Mouse (Mus musculus) midbrain, embryonic 11.5 days (tissue): ENCODE data around the gene Ndufs7. TPM values are rescaled to one million over a fixed set of nuclear protein-coding genes. Genes with fewer than 3 reads are reported as not detected.
A peak's percentile ranks its signal among the peaks of the same experiment; 100 is the strongest.

Experiments
- ATAC-seq: fragments of 200-750 bp; cut with Nextera tagmentation; 2 replicates; pipeline ENCODE4 v1.8.0; 2017; ENCODE audit warnings: moderate TSS enrichment, moderate library complexity; ENCODE audit not compliant: low FRiP score
- DNase-seq: peaks from one replicate; pipeline ENCODE4 v3.0.0; 2015; ENCODE audit warnings: low spot score; ENCODE audit errors: missing footprints
- H3K27ac ChIP-seq: fragments of 300-500 bp; sonication (generic); 2 replicates; pipeline ENCODE4 v1.5.1; 2014; ENCODE audit warnings: low read depth, low read length
- H3K27me3 ChIP-seq: fragments of 300-500 bp; sonication (generic); 2 replicates; pipeline ENCODE4 v1.6.1; 2014; ENCODE audit warnings: mild to moderate bottlenecking, low read length, moderate library complexity, mixed read lengths; ENCODE audit not compliant: control insufficient read depth, insufficient read depth
- H3K36me3 ChIP-seq: fragments of 300-500 bp; sonication (generic); 2 replicates; pipeline ENCODE4 v1.6.1; 2014; ENCODE audit warnings: mild to moderate bottlenecking, low read length, moderate library complexity, mixed read lengths; ENCODE audit not compliant: control insufficient read depth, insufficient read depth
- H3K4me1 ChIP-seq: fragments of 300-500 bp; sonication (generic); 2 replicates; pipeline ENCODE4 v1.6.1; 2014; ENCODE audit warnings: low read length; ENCODE audit not compliant: control insufficient read depth, insufficient read depth
- H3K4me2 ChIP-seq: fragments of 300-500 bp; sonication (generic); 2 replicates; pipeline ENCODE4 v1.6.1; 2014; ENCODE audit warnings: mild to moderate bottlenecking, moderate library complexity
- H3K4me3 ChIP-seq: fragments of 300-500 bp; sonication (generic); 2 replicates; pipeline ENCODE4 v1.5.1; 2014; ENCODE audit warnings: low read depth, low read length
- H3K9ac ChIP-seq: fragments of 300-500 bp; sonication (generic); 2 replicates; pipeline ENCODE4 v1.6.1; 2014; ENCODE audit warnings: low read length
- H3K9me3 ChIP-seq: fragments of 300-500 bp; sonication (generic); 2 replicates; pipeline ENCODE4 v1.6.1; 2016; ENCODE audit warnings: low read length; ENCODE audit not compliant: control insufficient read depth
- WGBS: fragments of 180-500 bp; shearing (Covaris S2); extraction: QIAGEN DNeasy Blood & Tissue Kit; methylation state at CpG from one replicate; pipeline ENCODE4 v1.1.7; 2014; 5-methylcytosine and 5-hydroxymethylcytosine counted together
- polyA plus RNA-seq: library from polyadenylated mRNA; unstranded; fragments of >200 nt; fragmentation: Nextera tagmentation; extraction: Ambion mirVana; gene quantifications from 2 replicates; pipeline ENCODE4 v1.2.1, GENCODE M21; 2014

Ndufs7 gene
- polyA plus RNA-seq, 1 experiment from 2014 or later: 229 TPM

- Histone ChIP-seq H3K36me3 (peaks cover 46% of the 10 kb centered on the region), H3K27ac (no peak overlapping the region), H3K27me3 (no peaks in the 10 kb centered on the region), H3K4me3 (peak overlapping the region; percentile 31; the same call in 1 of the 2 replicates), H3K9ac (no peak overlapping the region), H3K4me2 (peak overlapping the region; percentile 82), H3K9me3 (no peaks in the 10 kb centered on the region), H3K4me1 (peaks cover 25% of the 10 kb centered on the region)
- no peak for ATAC-seq
- 93% methylated on average over 13 of the region's 13 CpGs for WGBS
- peak; percentile 82 for DNase-seq
Observed at GRCm38 (mm10) chr10:80236145-80236825, 12.6 kb upstream of the Ndufs7 start.

GRCm38 (mm10) chr10:80237020-80237419, 11.9 kb upstream of the Ndufs7 start:
- Histone ChIP-seq H3K4me2 (peak overlapping the region; percentile 32), H3K9me3 (no peaks in the 10 kb centered on the region), H3K36me3 (peaks cover 50% of the 10 kb centered on the region), H3K27ac (no peak overlapping the region), H3K4me3 (no peak overlapping the region), H3K4me1 (peaks cover 18% of the 10 kb centered on the region), H3K27me3 (no peaks in the 10 kb centered on the region), H3K9ac (peak overlapping the region; percentile 38)
- no peak for ATAC-seq
- DNase-seq: no peak
- 86% methylated on average over 4 of the region's 4 CpGs for WGBS

- 88% methylated on average over 3 of the region's 3 CpGs for WGBS
Observed at GRCm38 (mm10) chr10:80238306-80238705, 10.6 kb upstream of the Ndufs7 start.

GRCm38 (mm10) chr10:80239791-80240190, 9.1 kb upstream of the Ndufs7 start:
- WGBS: 90% methylated on average over 6 of the region's 6 CpGs
- ATAC-seq: no peak

More at GRCm38 (mm10) chr10:80238306-80238705, 10.6 kb upstream of the Ndufs7 start:
- Histone ChIP-seq H3K27ac (no peak overlapping the region), H3K4me1 (peaks cover 7% of the 10 kb centered on the region), H3K4me2 (peak overlapping the region; percentile 32), H3K27me3 (no peaks in the 10 kb centered on the region), H3K9ac (peak overlapping the region; percentile 38; the same call in 1 of the 2 replicates), H3K9me3 (no peaks in the 10 kb centered on the region), H3K36me3 (peaks cover 59% of the 10 kb centered on the region), H3K4me3 (peak overlapping the region; percentile 9; the same call in 1 of the 2 replicates)
- DNase-seq (no peak), ATAC-seq (no peak)

GRCm38 (mm10) chr10:80242088-80242487, 6.8 kb upstream of the Ndufs7 start:
- DNase-seq: no peak
- Histone ChIP-seq H3K9ac (no peak overlapping the region), H3K4me2 (no peak overlapping the region), H3K27me3 (no peaks in the 10 kb centered on the region), H3K36me3 (peaks cover 47% of the 10 kb centered on the region), H3K4me1 (peaks cover 11% of the 10 kb centered on the region), H3K9me3 (no peaks in the 10 kb centered on the region), H3K27ac (0 out of 2 replicates have a peak overlapping the region, but pooled peaks have one; percentile 26), H3K4me3 (no peak overlapping the region)
- ATAC-seq: peak; percentile 31; the same call in 1 of the 2 replicates
- WGBS: 49% methylated on average over 9 of the region's 9 CpGs

More at GRCm38 (mm10) chr10:80239791-80240190, 9.1 kb upstream of the Ndufs7 start:
- Histone ChIP-seq H3K36me3 (peaks cover 57% of the 10 kb centered on the region), H3K27me3 (no peaks in the 10 kb centered on the region), H3K4me2 (no peak overlapping the region), H3K27ac (0 out of 2 replicates have a peak overlapping the region, but pooled peaks have one; percentile 0), H3K9ac (no peak overlapping the region), H3K4me1 (peaks cover 8% of the 10 kb centered on the region), H3K4me3 (no peak overlapping the region), H3K9me3 (no peaks in the 10 kb centered on the region)
- DNase-seq: no peak

- Histone ChIP-seq H3K27me3 (no peaks in the 10 kb centered on the region), H3K36me3 (peaks cover 46% of the 10 kb centered on the region), H3K4me3 (no peak overlapping the region), H3K27ac (no peak overlapping the region), H3K9ac (peak overlapping the region; percentile 1; the same call in 1 of the 2 replicates), H3K9me3 (no peaks in the 10 kb centered on the region), H3K4me2 (no peak overlapping the region), H3K4me1 (peaks cover 8% of the 10 kb centered on the region)
- no peak for ATAC-seq
- no peak for DNase-seq
- WGBS: 85% methylated on average over 3 of the region's 3 CpGs
Observed at GRCm38 (mm10) chr10:80242607-80243006, 6.3 kb upstream of the Ndufs7 start.

DNA sequence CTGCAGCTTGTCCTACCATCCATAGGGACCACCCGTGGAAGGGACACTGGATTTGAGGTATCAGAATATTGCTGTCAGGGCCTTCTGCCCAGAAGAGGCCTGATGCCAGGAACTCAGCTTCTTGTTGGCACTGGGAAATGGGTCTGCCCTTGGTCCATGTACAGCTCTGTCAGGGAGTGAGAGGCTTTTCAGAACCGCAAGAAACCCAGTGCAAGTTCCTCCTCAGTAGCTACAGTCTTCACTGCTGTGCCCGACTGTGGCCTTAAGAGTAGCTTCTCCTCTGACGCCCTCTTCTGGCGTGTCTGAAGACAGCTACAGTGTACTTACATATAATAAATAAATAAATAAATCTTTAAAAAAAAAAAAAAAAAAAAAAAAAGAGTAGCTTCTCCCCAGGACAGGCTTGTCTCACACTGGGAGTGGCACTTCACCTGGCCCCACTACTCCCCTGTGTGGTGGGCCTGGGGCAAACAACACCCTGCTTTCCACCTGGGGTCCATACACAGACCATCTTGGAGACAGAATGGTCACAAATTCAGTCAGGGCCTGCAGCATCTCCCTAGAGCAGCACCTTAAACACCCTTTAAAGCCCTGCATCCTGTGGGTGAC, 4.0 kb upstream of the Ndufs7 start:
- peaks cover 10% of the 10 kb centered on the region for H3K4me1 ChIP-seq
- no peaks in the 10 kb centered on the region for H3K27me3 ChIP-seq
- H3K9me3 ChIP-seq: no peaks in the 10 kb centered on the region
- ATAC-seq (no peak), DNase-seq (no peak)
- peaks cover 33% of the 10 kb centered on the region for H3K36me3 ChIP-seq
- no peak overlapping the region for H3K4me2 ChIP-seq
- H3K9ac ChIP-seq: peak overlapping the region; percentile 43; the same call in 1 of the 2 replicates
- H3K27ac ChIP-seq: peak overlapping the region; percentile 37
- WGBS: 30% methylated on average over 5 of the region's 5 CpGs
- H3K4me3 ChIP-seq: no peak overlapping the region

- peaks cover 17% of the 10 kb centered on the region for H3K4me1 ChIP-seq
- peaks cover 27% of the 10 kb centered on the region for H3K36me3 ChIP-seq
- DNase-seq: peak; percentile 99
- no peak overlapping the region for H3K4me2 ChIP-seq
- peak; percentile 9; the same call in 1 of the 2 replicates for ATAC-seq
- 0% methylated on average over 4 of the region's 4 CpGs for WGBS
- no peaks in the 10 kb centered on the region for H3K9me3 ChIP-seq
- peak overlapping the region; percentile 37 for H3K27ac ChIP-seq
- H3K4me3 ChIP-seq: no peak overlapping the region
- no peaks in the 10 kb centered on the region for H3K27me3 ChIP-seq
- H3K9ac ChIP-seq: peak overlapping the region; percentile 43; the same call in 1 of the 2 replicates
Observed at GRCm38 (mm10) chr10:80245600-80245999, 3.3 kb upstream of the Ndufs7 start.

DNA sequence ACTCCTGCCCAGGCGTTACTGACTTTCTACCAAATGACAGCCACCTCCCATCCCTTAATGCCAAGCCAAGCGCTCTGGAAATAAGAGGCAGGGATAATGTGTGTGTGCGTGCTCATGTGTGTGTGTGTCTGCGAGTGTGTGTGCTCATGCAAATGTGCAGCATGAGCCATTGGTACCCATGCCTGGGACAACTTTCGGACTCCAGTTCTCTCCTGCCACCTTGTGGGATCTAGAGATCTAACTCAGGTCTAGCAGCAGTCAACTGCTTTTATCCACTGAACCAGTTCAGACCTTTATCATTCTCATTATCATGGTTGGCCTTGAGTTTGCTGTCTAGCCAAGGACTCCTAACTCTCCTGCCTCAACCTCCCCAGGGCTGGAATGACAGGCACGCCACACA, 1.1 kb upstream of the Ndufs7 start:
- H3K4me3 ChIP-seq: no peak overlapping the region
- H3K9ac ChIP-seq: no peak overlapping the region
- ATAC-seq: no peak
- H3K27ac ChIP-seq: no peak overlapping the region
- H3K4me1 ChIP-seq: peaks cover 17% of the 10 kb centered on the region
- no peak for DNase-seq
- H3K9me3 ChIP-seq: no peaks in the 10 kb centered on the region
- peaks cover 11% of the 10 kb centered on the region for H3K36me3 ChIP-seq
- WGBS: 55% methylated on average over 6 of the region's 6 CpGs
- no peaks in the 10 kb centered on the region for H3K27me3 ChIP-seq
- H3K4me2 ChIP-seq: no peak overlapping the region
